ENCODE assay signal across 10 mouse cellular contexts in the genomic region with DNA sequence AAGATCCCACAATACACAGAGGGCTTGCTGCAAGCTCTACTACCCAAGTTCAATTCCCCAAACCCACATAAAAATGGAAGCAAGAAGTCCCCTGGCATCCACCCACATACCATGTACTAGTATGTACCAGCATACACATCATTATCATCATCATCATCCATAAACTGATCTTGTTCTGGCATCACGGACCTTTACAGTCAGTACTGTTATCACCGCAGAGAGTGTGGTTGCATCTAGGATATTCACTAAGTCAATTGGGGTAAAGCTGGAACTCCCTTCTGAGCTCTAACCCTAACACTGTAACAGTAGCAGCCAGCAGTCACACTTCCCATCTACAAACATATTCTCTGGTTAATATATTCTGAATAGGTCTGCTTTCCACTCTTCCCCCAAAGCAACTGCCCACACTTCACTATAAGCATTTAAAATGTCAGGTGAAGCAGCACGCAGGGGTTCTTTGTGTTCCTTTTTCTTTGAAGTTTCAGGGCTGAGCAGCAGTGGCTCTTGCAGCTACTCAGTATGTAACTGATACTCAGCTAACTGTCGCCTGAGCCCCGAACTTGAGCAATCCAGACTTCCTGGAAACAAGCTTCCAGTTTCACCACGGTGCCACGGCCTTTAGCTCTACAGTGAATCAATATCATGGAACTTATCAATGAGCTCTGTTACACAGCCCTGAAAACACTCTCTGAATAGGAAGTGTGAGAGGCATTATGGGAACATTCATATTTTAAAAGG. TPM values are rescaled to one million over a fixed set of nuclear protein-coding genes. Genes with fewer than 3 reads are reported as not detected.
A peak's percentile ranks its signal among the peaks of the same experiment; 100 is the strongest.
DNase-seq lines count a peak whose midpoint lies in the region; ATAC-seq and TF ChIP-seq lines count a peak whose summit lies in the region.
"Had no signal": no experiment of that assay in that cellular context is flagged by ENCODE, and none has a peak within 500 bp of the region (broad histone marks: within the 10 kb centered on the region; RNA-seq: fewer than 3 reads in every experiment).

No protein-coding gene starts in this region.

- TF ChIP-seq CTCF in kidney, adult 2 months (conservative IDR thresholded peaks at IDR 0.05; ENCODE audit: insufficient read depth, insufficient read length, low read depth, low read length) = no peak
- no peak for TF ChIP-seq CTCF in lung, embryonic 14.5 days (IDR thresholded peaks at IDR 0.05; ENCODE audit: low read depth)
- TF ChIP-seq CTCF in thymus, adult 2 months (IDR thresholded peaks at IDR 0.05; ENCODE audit: borderline replicate concordance, control insufficient read depth, extremely low read depth, insufficient read depth, low read length, poor library complexity) = no peak

- peaks cover 75% of the 10 kb centered on the region for H3K4me1 ChIP-seq in kidney, adult 2 months (ENCODE audit: control insufficient read depth, insufficient read depth, low read length)
- no peaks in the 10 kb centered on the region; the same call in 1 of the 2 replicates for H3K4me1 ChIP-seq in embryonic facial prominence, embryonic 11.5 days (ENCODE audit: control insufficient read depth, insufficient read depth, low read length)
- H3K4me1 ChIP-seq in lung, embryonic 14.5 days (ENCODE audit: insufficient read depth) = peaks cover 40% of the 10 kb centered on the region
- peaks cover 15% of the 10 kb centered on the region for H3K4me1 ChIP-seq in thymus, adult 2 months (replicated peaks; ENCODE audit: control insufficient read depth, insufficient read depth, low read length)
- H3K4me1 ChIP-seq in hindbrain, embryonic 10.5 days (replicated peaks) = peaks cover 69% of the 10 kb centered on the region

- 33% methylated on average over 7 of the region's 7 CpGs for WGBS in kidney, adult 2 months
- WGBS in embryonic facial prominence, embryonic 11.5 days = 42% methylated on average over 7 of the region's 7 CpGs
- WGBS in lung, embryonic 14.5 days = 49% methylated on average over 7 of the region's 7 CpGs
- 26% methylated on average over 7 of the region's 7 CpGs for WGBS in thymus, adult 2 months
- WGBS in hindbrain, embryonic 10.5 days = 69% methylated on average over 7 of the region's 7 CpGs

- no peaks in the 10 kb centered on the region for H3K9me3 ChIP-seq in embryonic facial prominence, embryonic 11.5 days (replicated peaks; ENCODE audit: control insufficient read depth, low read length)
- no peaks in the 10 kb centered on the region for H3K9me3 ChIP-seq in lung, embryonic 14.5 days (ENCODE audit: low read depth, low read length)
- no peaks in the 10 kb centered on the region for H3K9me3 ChIP-seq in hindbrain, embryonic 10.5 days

- DNase-seq in kidney, adult 2 months = no peak
- DNase-seq in kidney, postnatal 10 days = no peak
- peak; percentile 32 for DNase-seq in embryonic facial prominence, embryonic 11.5 days (ENCODE audit: low spot score)
- DNase-seq in lung, embryonic 14.5 days = peak; percentile 34
- peak; percentile 46 for DNase-seq in thymus, adult 2 months
- DNase-seq in right cerebral cortex, postnatal 10 days (ENCODE audit: low spot score in 2 of 2) = no peak
- no peak for DNase-seq in hindbrain, embryonic 10.5 days (ENCODE audit: low spot score)
- no peak for DNase-seq in layer of hippocampus, postnatal 10 days (ENCODE audit: low spot score in 2 of 2)
- DNase-seq: heart, postnatal 36 days had no signal

- H3K27ac ChIP-seq in kidney, adult 2 months (ENCODE audit: insufficient read depth, low read depth, low read length) = peak overlapping the region; percentile 47; the same call in 1 of the 2 replicates
- no peak overlapping the region; the same call in 1 of the 2 replicates for H3K27ac ChIP-seq in embryonic facial prominence, embryonic 11.5 days (replicated peaks; ENCODE audit: low read depth, low read length)
- no peak overlapping the region for H3K27ac ChIP-seq in lung, embryonic 14.5 days (ENCODE audit: low read depth)
- H3K27ac ChIP-seq in thymus, adult 2 months (ENCODE audit: control insufficient read depth, insufficient read depth, low read length) = peak overlapping the region; percentile 41
- no peak overlapping the region for H3K27ac ChIP-seq in hindbrain, embryonic 10.5 days

- no peak overlapping the region for H3K9ac ChIP-seq in embryonic facial prominence, embryonic 11.5 days (replicated peaks; ENCODE audit: low read length)
- H3K9ac ChIP-seq in lung, embryonic 14.5 days = no peak overlapping the region

- no peak overlapping the region for H3K4me2 ChIP-seq in embryonic facial prominence, embryonic 11.5 days (ENCODE audit: low read depth, low read length)
- no peak overlapping the region for H3K4me2 ChIP-seq in lung, embryonic 14.5 days

- no peak overlapping the region for H3K4me3 ChIP-seq in kidney, adult 2 months (ENCODE audit: insufficient read depth, low read depth, low read length)
- H3K4me3 ChIP-seq in embryonic facial prominence, embryonic 11.5 days (ENCODE audit: low read depth, low read length) = no peak overlapping the region
- no peak overlapping the region for H3K4me3 ChIP-seq in lung, embryonic 14.5 days (ENCODE audit: low read depth, low read length)
- H3K4me3 ChIP-seq in thymus, adult 2 months (ENCODE audit: control insufficient read depth, insufficient read depth, low read length) = no peak overlapping the region
- no peak overlapping the region for H3K4me3 ChIP-seq in hindbrain, embryonic 10.5 days

- H3K27me3 ChIP-seq in kidney, adult 2 months (replicated peaks; ENCODE audit: control insufficient read depth, insufficient read depth, low read length) = no peaks in the 10 kb centered on the region
- no peaks in the 10 kb centered on the region for H3K27me3 ChIP-seq in embryonic facial prominence, embryonic 11.5 days (ENCODE audit: control insufficient read depth, insufficient read depth, low read length)
- H3K27me3 ChIP-seq in lung, embryonic 14.5 days (ENCODE audit: insufficient read depth, low read length) = no peaks in the 10 kb centered on the region
- H3K27me3 ChIP-seq in thymus, adult 2 months (ENCODE audit: control insufficient read depth, insufficient read depth, low read length) = no peaks in the 10 kb centered on the region
- no peaks in the 10 kb centered on the region for H3K27me3 ChIP-seq in hindbrain, embryonic 10.5 days (ENCODE audit: insufficient read depth, poor library complexity, severe bottlenecking)

- H3K36me3 ChIP-seq in kidney, adult 2 months (ENCODE audit: control insufficient read depth, insufficient read depth, low read length) = no peaks in the 10 kb centered on the region; the same call in 1 of the 2 replicates
- no peaks in the 10 kb centered on the region for H3K36me3 ChIP-seq in embryonic facial prominence, embryonic 11.5 days (replicated peaks; ENCODE audit: control insufficient read depth, insufficient read depth, low read depth, low read length)
- H3K36me3 ChIP-seq in lung, embryonic 14.5 days (ENCODE audit: insufficient read depth) = 0 out of 2 replicates have a peak, but pooled peaks cover 2% of the 10 kb centered on the region
- no peaks in the 10 kb centered on the region for H3K36me3 ChIP-seq in thymus, adult 2 months (ENCODE audit: control insufficient read depth, insufficient read depth, low read length)
- H3K36me3 ChIP-seq in hindbrain, embryonic 10.5 days = peaks cover 2% of the 10 kb centered on the region

- ATAC-seq in embryonic facial prominence, embryonic 11.5 days (replicated peaks; ENCODE audit: insufficient number of reproducible peaks, low FRiP score, low TSS enrichment, low read depth) = no peak
- no peak for ATAC-seq in lung, embryonic 14.5 days (ENCODE audit: insufficient read depth)

- no peak for TF ChIP-seq POLR2A in kidney, adult 2 months (IDR thresholded peaks at IDR 0.05; ENCODE audit: low read depth, low read length)
- no peak for TF ChIP-seq POLR2A in thymus, adult 2 months (IDR thresholded peaks at IDR 0.05; ENCODE audit: control insufficient read depth, extremely low read depth, insufficient read depth, low read length, poor library complexity)

RNA-seq across cellular contexts. Expression of a gene that starts 8.8 kb away (rescaled TPM):
- polyA plus RNA-seq in kidney, adult 2 months (2012; rRNA removed) = 151 and 179 TPM in 2 replicates
- polyA plus RNA-seq in embryonic facial prominence, embryonic 11.5 days (2014; fragmentation: Nextera tagmentation; extraction: Ambion mirVana) = 43.9 and 53.0 TPM in 2 replicates
- 75.6 and 87.8 TPM in 2 replicates for polyA plus RNA-seq in lung, embryonic 14.5 days (2014; fragmentation: Nextera tagmentation; extraction: Ambion mirVana)
- 78.7 and 92.3 TPM in 2 replicates for polyA plus RNA-seq in thymus, adult 2 months (2012; rRNA removed)
- polyA plus RNA-seq in hindbrain, embryonic 10.5 days (2016; fragmentation: Nextera tagmentation; extraction: Ambion mirVana) = 26.7 and 32.2 TPM in 2 replicates
- 10 to 100 TPM; 76.7 to 78.2 TPM for total RNA-seq in layer of hippocampus, postnatal 10 days (2021)

RNA-seq across cellular contexts. Expression of a gene that starts 56.6 kb away (rescaled TPM):
- polyA plus RNA-seq in kidney, adult 2 months (2012; rRNA removed) = 0.08 and 0.10 TPM in 2 replicates
- 0.58 and 0.78 TPM in 2 replicates for polyA plus RNA-seq in embryonic facial prominence, embryonic 11.5 days (2014; fragmentation: Nextera tagmentation; extraction: Ambion mirVana)
- 1.7 TPM in 2 replicates for polyA plus RNA-seq in lung, embryonic 14.5 days (2014; fragmentation: Nextera tagmentation; extraction: Ambion mirVana)
- polyA plus RNA-seq in thymus, adult 2 months (2012; rRNA removed) = 0.59 and 0.63 TPM in 2 replicates
- 0.33 and 0.40 TPM in 2 replicates for polyA plus RNA-seq in hindbrain, embryonic 10.5 days (2016; fragmentation: Nextera tagmentation; extraction: Ambion mirVana)
- total RNA-seq in layer of hippocampus, postnatal 10 days (2021) = 10 to 100 TPM; 19.0 to 19.9 TPM
- total RNA-seq: MEL had no signal

Comparison
In these comparisons a context has a peak if more than half of its experiments do, and no peak if none do; other contexts are left out.
1. DNase-seq: peak in embryonic facial prominence, embryonic 11.5 days (single experiment), lung, embryonic 14.5 days (single experiment) and thymus, adult 2 months (single experiment); none in kidney, adult 2 months (single experiment), kidney, postnatal 10 days (single experiment), right cerebral cortex, postnatal 10 days (0 of 2), hindbrain, embryonic 10.5 days (single experiment) and layer of hippocampus, postnatal 10 days (0 of 2).
2. H3K27ac ChIP-seq: peak in kidney, adult 2 months (single experiment) and thymus, adult 2 months (single experiment); none in embryonic facial prominence, embryonic 11.5 days (single experiment), lung, embryonic 14.5 days (single experiment) and hindbrain, embryonic 10.5 days (single experiment).